Mouse (Mus musculus): ENCODE results near the gene Arntl. TPM values are rescaled to one million over a fixed set of nuclear protein-coding genes. Genes with fewer than 3 reads are reported as not detected.

Arntl gene
- polyA plus RNA-seq, 1 experiment from 2014 or later, result 13.4 TPM

DNA sequence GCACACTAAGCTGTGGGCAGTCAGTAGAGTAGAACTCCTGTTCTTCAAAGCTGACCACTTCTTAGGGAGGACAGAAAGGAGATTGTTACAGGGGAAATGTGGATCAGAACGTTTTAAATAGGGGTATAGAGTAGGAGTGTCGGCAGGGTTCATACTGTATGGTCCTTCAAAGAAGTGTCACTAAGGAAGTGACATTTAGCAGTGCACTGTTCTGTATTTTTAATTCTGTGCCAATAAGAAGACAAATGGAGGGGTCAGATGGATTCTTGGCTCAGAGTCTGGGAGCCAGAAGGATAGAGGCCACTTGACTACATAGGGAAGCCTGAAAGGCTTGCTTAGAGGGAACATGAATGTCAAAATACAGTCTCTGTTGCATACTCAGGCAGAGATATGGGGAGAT, 70.0 kb downstream of the Arntl start:
- Histone ChIP-seq H3K36me3 (ENCODE audit: insufficient read depth, low read length) (no peaks in the 10 kb centered on the region), H3K4me1 (ENCODE audit: insufficient read depth, low read depth, low read length) (no peaks in the 10 kb centered on the region), H3K27ac (ENCODE audit: low read length) (no peak overlapping the region), H3K9me3 (ENCODE audit: low read length) (no peaks in the 10 kb centered on the region), H3K9ac (replicated peaks; ENCODE audit: low read depth) (no peak overlapping the region), H3K4me3 (ENCODE audit: low read depth, low read length) (no peak overlapping the region), H3K27me3 (replicated peaks; ENCODE audit: insufficient read depth, low read length) (no peaks in the 10 kb centered on the region), H3K4me2 (replicated peaks; ENCODE audit: low read depth, low read length) (no peak overlapping the region)
- WGBS, result 34% methylated on average over 2 of the region's 2 CpGs
- no peak for TF ChIP-seq CTCF (IDR thresholded peaks at IDR 0.05)
- TF ChIP-seq EP300 (IDR thresholded peaks at IDR 0.05), result no peak
- DNase-seq (ENCODE audit: low spot score) (no peak), ATAC-seq (no peak)

DNA sequence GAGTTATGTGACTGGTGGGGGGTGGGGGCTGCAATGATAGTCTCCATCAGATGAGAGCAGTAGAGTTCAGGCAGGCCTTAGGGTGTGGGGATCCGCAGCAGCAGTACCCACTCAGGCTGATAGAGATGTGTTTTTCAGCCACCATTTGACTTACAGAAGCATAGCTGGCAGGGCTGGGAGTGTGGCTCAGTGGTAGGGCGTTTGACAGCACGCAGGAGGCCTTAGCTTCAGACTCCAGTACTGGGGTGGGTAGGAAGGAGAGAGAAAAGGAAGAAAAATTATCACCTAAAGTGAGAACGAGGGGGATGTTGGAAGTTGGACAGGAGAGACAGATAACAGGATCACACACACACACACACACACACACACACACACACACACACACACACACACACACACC, 71.2 kb downstream of the Arntl start:
- H3K4me3 ChIP-seq (ENCODE audit: low read depth, low read length), result no peak overlapping the region
- ATAC-seq (no peak), DNase-seq (ENCODE audit: low spot score) (no peak)
- H3K36me3 ChIP-seq (ENCODE audit: insufficient read depth, low read length), result peaks cover under 1% of the 10 kb centered on the region; the same call in 1 of the 2 replicates
- no peaks in the 10 kb centered on the region for H3K4me1 ChIP-seq (ENCODE audit: insufficient read depth, low read depth, low read length)
- no peak overlapping the region for H3K9ac ChIP-seq (replicated peaks; ENCODE audit: low read depth)
- WGBS, result 75% methylated on average over 4 of the region's 4 CpGs
- no peak overlapping the region for H3K4me2 ChIP-seq (replicated peaks; ENCODE audit: low read depth, low read length)
- TF ChIP-seq EP300 (IDR thresholded peaks at IDR 0.05) (no peak), CTCF (IDR thresholded peaks at IDR 0.05) (no peak)
- no peak overlapping the region for H3K27ac ChIP-seq (ENCODE audit: low read length)
- no peaks in the 10 kb centered on the region for H3K27me3 ChIP-seq (replicated peaks; ENCODE audit: insufficient read depth, low read length)
- H3K9me3 ChIP-seq (ENCODE audit: low read length), result no peaks in the 10 kb centered on the region

DNA sequence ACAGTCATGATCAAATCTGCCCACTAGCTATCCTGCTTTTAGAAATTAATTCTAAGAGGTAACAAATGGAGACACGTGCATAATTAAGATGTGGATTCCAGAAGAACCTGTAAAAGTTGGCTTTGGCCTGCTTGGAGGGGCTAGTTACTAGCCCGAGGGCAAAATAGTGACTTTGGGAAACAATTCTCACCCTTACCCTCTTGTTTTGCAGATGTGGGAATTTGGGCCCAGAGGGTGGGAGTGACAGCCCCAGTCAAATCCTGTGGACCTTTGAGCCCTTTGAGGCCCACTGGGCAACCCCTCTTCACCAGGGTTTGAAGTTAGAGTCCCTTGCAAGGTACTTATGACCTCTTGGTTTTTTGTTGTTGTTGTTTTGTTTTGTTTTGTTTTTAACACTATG, 72.0 kb downstream of the Arntl start:
- TF ChIP-seq EP300 (IDR thresholded peaks at IDR 0.05) (no peak), CTCF (IDR thresholded peaks at IDR 0.05) (no peak)
- DNase-seq (ENCODE audit: low spot score) (no peak), ATAC-seq (no peak)
- no peak overlapping the region for H3K27ac ChIP-seq (ENCODE audit: low read length)
- WGBS, result 73% methylated on average over 2 of the region's 2 CpGs
- H3K9me3 ChIP-seq (ENCODE audit: low read length), result no peaks in the 10 kb centered on the region
- no peak overlapping the region for H3K4me2 ChIP-seq (replicated peaks; ENCODE audit: low read depth, low read length)
- H3K27me3 ChIP-seq (replicated peaks; ENCODE audit: insufficient read depth, low read length), result no peaks in the 10 kb centered on the region
- no peaks in the 10 kb centered on the region for H3K4me1 ChIP-seq (ENCODE audit: insufficient read depth, low read depth, low read length)
- no peak overlapping the region for H3K4me3 ChIP-seq (ENCODE audit: low read depth, low read length)
- peaks cover 5% of the 10 kb centered on the region; the same call in 1 of the 2 replicates for H3K36me3 ChIP-seq (ENCODE audit: insufficient read depth, low read length)
- H3K9ac ChIP-seq (replicated peaks; ENCODE audit: low read depth), result no peak overlapping the region

DNA sequence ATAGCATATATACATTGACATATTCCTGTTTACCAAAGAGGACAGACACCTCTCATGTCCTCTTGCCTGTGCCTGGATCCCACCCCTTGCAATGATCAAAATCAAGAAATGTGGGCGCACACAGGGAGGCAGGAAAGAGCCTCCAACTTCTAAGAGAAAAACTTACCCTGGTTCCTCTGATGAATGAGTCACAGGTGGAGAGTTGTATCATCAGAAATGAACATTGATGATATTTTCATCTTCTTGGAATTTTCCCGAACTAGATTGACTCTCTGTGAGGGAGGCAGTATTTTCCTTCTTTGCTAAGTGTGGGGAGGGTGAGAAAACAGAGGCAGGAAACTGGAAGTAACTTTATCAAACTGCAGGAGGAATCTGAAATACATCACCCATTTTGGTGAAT, 78.1 kb downstream of the Arntl start:
- WGBS, result 77% methylated on average over 2 of the region's 2 CpGs

DNA sequence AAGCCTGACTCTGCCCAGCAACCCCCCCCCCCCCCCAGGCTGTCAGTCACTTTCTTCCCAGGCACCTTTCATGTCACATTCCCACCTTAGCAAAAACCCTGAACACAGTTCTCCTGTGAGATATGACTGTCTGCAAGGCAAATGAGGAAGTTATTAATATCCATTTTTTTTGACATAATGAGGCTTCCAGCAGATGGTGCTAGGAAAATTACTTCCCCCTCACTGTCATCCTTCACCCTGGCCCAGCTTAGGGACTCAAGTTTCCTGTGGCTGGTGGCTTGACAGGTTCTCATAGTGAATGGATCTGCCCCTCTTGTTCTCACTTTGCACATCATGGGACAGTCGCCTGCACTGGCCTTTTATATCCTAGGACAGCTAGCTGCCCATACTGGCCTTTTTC, 81.9 kb downstream of the Arntl start:
- TF ChIP-seq EP300 (IDR thresholded peaks at IDR 0.05), result no peak
- TF ChIP-seq CTCF (IDR thresholded peaks at IDR 0.05), result no peak
- no peak for ATAC-seq
- Histone ChIP-seq H3K36me3 (ENCODE audit: insufficient read depth, low read length) (peaks cover 21% of the 10 kb centered on the region), H3K27ac (ENCODE audit: low read length) (no peak overlapping the region), H3K27me3 (replicated peaks; ENCODE audit: insufficient read depth, low read length) (no peaks in the 10 kb centered on the region), H3K4me2 (replicated peaks; ENCODE audit: low read depth, low read length) (no peak overlapping the region), H3K9me3 (ENCODE audit: low read length) (no peaks in the 10 kb centered on the region), H3K4me1 (ENCODE audit: insufficient read depth, low read depth, low read length) (no peaks in the 10 kb centered on the region), H3K9ac (replicated peaks; ENCODE audit: low read depth) (no peak overlapping the region), H3K4me3 (ENCODE audit: low read depth, low read length) (no peak overlapping the region)
- no peak for DNase-seq (ENCODE audit: low spot score)
- 96% methylated on average over 1 of the region's 1 CpGs for WGBS

More for the DNA sequence above, 78.1 kb downstream of the Arntl start:
- Histone ChIP-seq H3K36me3 (ENCODE audit: insufficient read depth, low read length) (peaks cover 14% of the 10 kb centered on the region; the same call in 1 of the 2 replicates), H3K9ac (replicated peaks; ENCODE audit: low read depth) (no peak overlapping the region), H3K4me3 (ENCODE audit: low read depth, low read length) (no peak overlapping the region), H3K4me2 (replicated peaks; ENCODE audit: low read depth, low read length) (no peak overlapping the region), H3K27me3 (replicated peaks; ENCODE audit: insufficient read depth, low read length) (no peaks in the 10 kb centered on the region), H3K4me1 (ENCODE audit: insufficient read depth, low read depth, low read length) (no peaks in the 10 kb centered on the region), H3K9me3 (ENCODE audit: low read length) (no peaks in the 10 kb centered on the region), H3K27ac (ENCODE audit: low read length) (no peak overlapping the region)
- no peak for TF ChIP-seq EP300 (IDR thresholded peaks at IDR 0.05)
- no peak for DNase-seq (ENCODE audit: low spot score)
- ATAC-seq, result no peak

DNA sequence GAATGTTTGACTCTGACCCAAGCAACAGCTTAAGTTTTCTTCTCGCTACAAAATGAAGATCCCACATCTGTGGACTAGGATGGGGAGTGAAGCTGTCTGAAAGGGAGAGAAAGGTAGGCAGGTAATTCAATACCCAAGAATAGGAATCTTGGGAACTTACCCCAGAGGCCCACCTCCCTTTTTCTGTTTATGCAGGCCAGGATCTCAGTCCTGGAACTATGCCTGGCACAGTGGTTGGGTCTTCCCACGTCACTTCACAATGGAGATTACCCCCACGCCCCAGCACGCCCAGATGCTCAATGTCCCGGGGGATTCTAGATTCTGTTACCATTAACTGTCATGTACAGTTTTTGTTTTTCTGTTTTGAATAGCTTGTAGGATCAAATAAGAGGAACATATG, 84.5 kb downstream of the Arntl start:
- Histone ChIP-seq H3K36me3 (ENCODE audit: insufficient read depth, low read length) (peaks cover 16% of the 10 kb centered on the region), H3K9me3 (ENCODE audit: low read length) (no peaks in the 10 kb centered on the region), H3K9ac (replicated peaks; ENCODE audit: low read depth) (no peak overlapping the region), H3K4me3 (ENCODE audit: low read depth, low read length) (no peak overlapping the region), H3K4me2 (replicated peaks; ENCODE audit: low read depth, low read length) (no peak overlapping the region), H3K4me1 (ENCODE audit: insufficient read depth, low read depth, low read length) (no peaks in the 10 kb centered on the region), H3K27ac (ENCODE audit: low read length) (no peak overlapping the region), H3K27me3 (replicated peaks; ENCODE audit: insufficient read depth, low read length) (no peaks in the 10 kb centered on the region)
- DNase-seq (ENCODE audit: low spot score) (no peak), ATAC-seq (no peak)
- WGBS, result 90% methylated on average over 5 of the region's 5 CpGs
- TF ChIP-seq CTCF (IDR thresholded peaks at IDR 0.05), result no peak
- TF ChIP-seq EP300 (IDR thresholded peaks at IDR 0.05), result no peak

DNA sequence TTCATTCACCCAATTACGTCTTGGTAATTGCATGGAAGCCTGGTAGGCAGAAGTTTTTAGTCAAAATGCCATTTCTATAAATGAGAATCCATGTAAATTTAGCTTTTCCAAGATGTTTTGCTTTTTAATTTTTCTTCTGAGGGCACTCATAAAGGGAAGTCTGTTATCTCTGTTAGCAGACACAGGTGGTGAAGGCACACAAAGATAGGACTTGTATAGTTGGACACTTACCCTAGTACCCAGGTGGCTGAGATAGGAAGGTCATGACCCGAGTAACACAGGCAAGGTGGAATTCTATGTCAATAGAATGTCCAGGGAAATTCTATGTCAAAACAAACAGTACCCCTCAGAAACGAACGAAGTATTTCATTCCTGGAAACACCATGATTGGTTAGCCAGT, 84.9 kb downstream of the Arntl start:
- DNase-seq (ENCODE audit: low spot score) (no peak), ATAC-seq (no peak)
- WGBS, result 56% methylated on average over 4 of the region's 4 CpGs

More for the DNA sequence above, 84.9 kb downstream of the Arntl start:
- no peak overlapping the region for H3K4me2 ChIP-seq (replicated peaks; ENCODE audit: low read depth, low read length)
- H3K27ac ChIP-seq (ENCODE audit: low read length), result no peak overlapping the region
- no peak overlapping the region for H3K4me3 ChIP-seq (ENCODE audit: low read depth, low read length)
- no peaks in the 10 kb centered on the region for H3K9me3 ChIP-seq (ENCODE audit: low read length)
- H3K9ac ChIP-seq (replicated peaks; ENCODE audit: low read depth), result no peak overlapping the region
- peaks cover 16% of the 10 kb centered on the region for H3K36me3 ChIP-seq (ENCODE audit: insufficient read depth, low read length)
- H3K27me3 ChIP-seq (replicated peaks; ENCODE audit: insufficient read depth, low read length), result no peaks in the 10 kb centered on the region
- TF ChIP-seq CTCF (IDR thresholded peaks at IDR 0.05) (no peak), EP300 (IDR thresholded peaks at IDR 0.05) (no peak)
- no peaks in the 10 kb centered on the region for H3K4me1 ChIP-seq (ENCODE audit: insufficient read depth, low read depth, low read length)
